Mouse (Mus musculus) T-helper 2 cell (primary cell): ENCODE data around the gene Nprl2.
"Not testable (repeated sequence)": the region's sequence is repeated elsewhere in the genome, so short reads cannot be mapped to it uniquely, and the experiment has no call there.

Experiments
- in situ Hi-C: fragments of 300-600 bp; cut with MboI, MseI; formaldehyde crosslinking; loops from one replicate; pipeline ENCODE4 v1.15.1; 2025; ENCODE audit warnings: high pct_unique_total_duplicates

Nprl2 gene

GRCm38 (mm10) chr9:107551117-107551889 is 9.3 kb downstream of the Nprl2 start, which contains the start of gene Rassf1:
Rassf1 (plus strand) TSS chr9:107551555.
- in situ Hi-C loops = no loop called here

- in situ Hi-C loops = no loop called here
Measured at GRCm38 (mm10) chr9:107551890-107552355, 9.9 kb downstream of the Nprl2 start.

- in situ Hi-C loops = no loop called here
Measured at GRCm38 (mm10) chr9:107552690-107553393, 10.8 kb downstream of the Nprl2 start.

- in situ Hi-C loops = no loop called here
Measured at GRCm38 (mm10) chr9:107553541-107554318, 11.7 kb downstream of the Nprl2 start.

- in situ Hi-C loops = no loop called here
Measured at GRCm38 (mm10) chr9:107554319-107554825, 12.3 kb downstream of the Nprl2 start.

GRCm38 (mm10) chr9:107555031-107555457 is 13.0 kb downstream of the Nprl2 start:
- in situ Hi-C loops = no loop called here

GRCm38 (mm10) chr9:107555701-107556100 is 13.7 kb downstream of the Nprl2 start:
- in situ Hi-C loops = no loop called here

GRCm38 (mm10) chr9:107556346-107556745 is 14.3 kb downstream of the Nprl2 start:
- in situ Hi-C loops = no loop called here

- in situ Hi-C loops = no loop called here
Measured at GRCm38 (mm10) chr9:107563029-107563581, 21.1 kb downstream of the Nprl2 start, which contains the start of gene Tusc2. Tusc2 (plus strand) TSS chr9:107563255.

GRCm38 (mm10) chr9:107565556-107565955 is 23.5 kb downstream of the Nprl2 start:
- in situ Hi-C loops = not testable (repeated sequence)

GRCm38 (mm10) chr9:107566041-107566709 is 24.1 kb downstream of the Nprl2 start:
- in situ Hi-C loops = no loop called here

GRCm38 (mm10) chr9:107566855-107567254 is 24.8 kb downstream of the Nprl2 start:
- in situ Hi-C loops = no loop called here

- in situ Hi-C loops = no loop called here
Measured at GRCm38 (mm10) chr9:107567702-107568319, 25.8 kb downstream of the Nprl2 start, which contains the start of gene Hyal2. Hyal2 (plus strand) TSS chr9:107567945.

GRCm38 (mm10) chr9:107568331-107569261 is 26.6 kb downstream of the Nprl2 start:
- in situ Hi-C loops = no loop called here

- in situ Hi-C loops = no loop called here
Measured at GRCm38 (mm10) chr9:107569270-107569669, 27.2 kb downstream of the Nprl2 start.

GRCm38 (mm10) chr9:107570016-107570415 is 28.0 kb downstream of the Nprl2 start:
- in situ Hi-C loops = no loop called here

GRCm38 (mm10) chr9:107570845-107571244 is 28.8 kb downstream of the Nprl2 start:
- in situ Hi-C loops = no loop called here

- in situ Hi-C loops = no loop called here
Measured at GRCm38 (mm10) chr9:107571534-107572326, 29.7 kb downstream of the Nprl2 start.
